Mouse (Mus musculus): ENCODE measurements around the gene Chst8. TPM values are rescaled to one million over a fixed set of nuclear protein-coding genes. Genes with fewer than 3 reads are reported as not detected.

Chst8 gene
- polyA plus RNA-seq, 1 experiment from 2014 or later: 9.2 TPM

- Histone ChIP-seq H3K4me1 (ENCODE audit: control insufficient read depth, insufficient read depth, low read depth, low read length) (no peaks in the 10 kb centered on the region), H3K4me2 (ENCODE audit: low read length) (no peak overlapping the region), H3K27me3 (replicated peaks; ENCODE audit: control insufficient read depth, insufficient read depth, low read length) (no peaks in the 10 kb centered on the region), H3K4me3 (ENCODE audit: low read length) (no peak overlapping the region), H3K36me3 (ENCODE audit: control insufficient read depth, insufficient read depth, low read length) (no peaks in the 10 kb centered on the region), H3K9me3 (ENCODE audit: control insufficient read depth, low read length) (no peaks in the 10 kb centered on the region), H3K9ac (ENCODE audit: low read depth, low read length) (no peak overlapping the region), H3K27ac (ENCODE audit: low read depth, low read length) (no peak overlapping the region)
- ATAC-seq: no peak
Measured at GRCm38 (mm10) chr7:34787171-34787570, 25.3 kb downstream of the Chst8 start.

GRCm38 (mm10) chr7:34785052-34785451 is 27.5 kb downstream of the Chst8 start:
- H3K9me3 ChIP-seq (ENCODE audit: control insufficient read depth, low read length): no peaks in the 10 kb centered on the region
- H3K27ac ChIP-seq (ENCODE audit: low read depth, low read length): no peak overlapping the region
- no peak for ATAC-seq
- no peak overlapping the region for H3K9ac ChIP-seq (ENCODE audit: low read depth, low read length)
- no peaks in the 10 kb centered on the region for H3K36me3 ChIP-seq (ENCODE audit: control insufficient read depth, insufficient read depth, low read length)
- no peaks in the 10 kb centered on the region for H3K4me1 ChIP-seq (ENCODE audit: control insufficient read depth, insufficient read depth, low read depth, low read length)
- H3K27me3 ChIP-seq (replicated peaks; ENCODE audit: control insufficient read depth, insufficient read depth, low read length): no peaks in the 10 kb centered on the region
- H3K4me3 ChIP-seq (ENCODE audit: low read length): no peak overlapping the region
- no peak overlapping the region for H3K4me2 ChIP-seq (ENCODE audit: low read length)
- 39% methylated on average over 6 of the region's 6 CpGs for WGBS

- Histone ChIP-seq H3K4me1 (ENCODE audit: control insufficient read depth, insufficient read depth, low read depth, low read length) (no peaks in the 10 kb centered on the region), H3K36me3 (ENCODE audit: control insufficient read depth, insufficient read depth, low read length) (no peaks in the 10 kb centered on the region), H3K4me3 (ENCODE audit: low read length) (no peak overlapping the region), H3K27me3 (replicated peaks; ENCODE audit: control insufficient read depth, insufficient read depth, low read length) (no peaks in the 10 kb centered on the region), H3K27ac (ENCODE audit: low read depth, low read length) (no peak overlapping the region), H3K9ac (ENCODE audit: low read depth, low read length) (no peak overlapping the region), H3K4me2 (ENCODE audit: low read length) (no peak overlapping the region), H3K9me3 (ENCODE audit: control insufficient read depth, low read length) (no peaks in the 10 kb centered on the region)
- ATAC-seq: no peak
- 56% methylated on average over 9 of the region's 9 CpGs for WGBS
Measured at GRCm38 (mm10) chr7:34784469-34784868, 28.0 kb downstream of the Chst8 start.

- no peak overlapping the region for H3K27ac ChIP-seq (ENCODE audit: low read depth, low read length)
- no peak for ATAC-seq
- no peaks in the 10 kb centered on the region for H3K27me3 ChIP-seq (replicated peaks; ENCODE audit: control insufficient read depth, insufficient read depth, low read length)
- H3K36me3 ChIP-seq (ENCODE audit: control insufficient read depth, insufficient read depth, low read length): no peaks in the 10 kb centered on the region
- H3K4me2 ChIP-seq (ENCODE audit: low read length): no peak overlapping the region
- H3K4me1 ChIP-seq (ENCODE audit: control insufficient read depth, insufficient read depth, low read depth, low read length): peaks cover 3% of the 10 kb centered on the region; the same call in 1 of the 2 replicates
- no peaks in the 10 kb centered on the region for H3K9me3 ChIP-seq (ENCODE audit: control insufficient read depth, low read length)
- no peak overlapping the region for H3K4me3 ChIP-seq (ENCODE audit: low read length)
- no peak overlapping the region for H3K9ac ChIP-seq (ENCODE audit: low read depth, low read length)
Measured at GRCm38 (mm10) chr7:34781988-34782387, 30.5 kb downstream of the Chst8 start.

- Histone ChIP-seq H3K27me3 (replicated peaks; ENCODE audit: control insufficient read depth, insufficient read depth, low read length) (no peaks in the 10 kb centered on the region), H3K4me2 (ENCODE audit: low read length) (no peak overlapping the region), H3K9me3 (ENCODE audit: control insufficient read depth, low read length) (no peaks in the 10 kb centered on the region), H3K9ac (ENCODE audit: low read depth, low read length) (no peak overlapping the region), H3K4me1 (ENCODE audit: control insufficient read depth, insufficient read depth, low read depth, low read length) (peaks cover 3% of the 10 kb centered on the region; the same call in 1 of the 2 replicates), H3K36me3 (ENCODE audit: control insufficient read depth, insufficient read depth, low read length) (no peaks in the 10 kb centered on the region), H3K27ac (ENCODE audit: low read depth, low read length) (no peak overlapping the region), H3K4me3 (ENCODE audit: low read length) (no peak overlapping the region)
- 94% methylated on average over 2 of the region's 2 CpGs for WGBS
- no peak for ATAC-seq
Measured at GRCm38 (mm10) chr7:34781217-34781616, 31.3 kb downstream of the Chst8 start.

- no peaks in the 10 kb centered on the region for H3K9me3 ChIP-seq (ENCODE audit: control insufficient read depth, low read length)
- 12% methylated on average over 9 of the region's 9 CpGs for WGBS
- no peaks in the 10 kb centered on the region for H3K27me3 ChIP-seq (replicated peaks; ENCODE audit: control insufficient read depth, insufficient read depth, low read length)
- H3K36me3 ChIP-seq (ENCODE audit: control insufficient read depth, insufficient read depth, low read length): no peaks in the 10 kb centered on the region
- no peak overlapping the region for H3K4me3 ChIP-seq (ENCODE audit: low read length)
- H3K27ac ChIP-seq (ENCODE audit: low read depth, low read length): no peak overlapping the region
- no peak overlapping the region for H3K9ac ChIP-seq (ENCODE audit: low read depth, low read length)
- peaks cover 11% of the 10 kb centered on the region for H3K4me1 ChIP-seq (ENCODE audit: control insufficient read depth, insufficient read depth, low read depth, low read length)
- peak overlapping the region; percentile 13; the same call in 1 of the 2 replicates for H3K4me2 ChIP-seq (ENCODE audit: low read length)
- ATAC-seq: peak; percentile 64
Measured at GRCm38 (mm10) chr7:34778426-34778825, 34.1 kb downstream of the Chst8 start.

GRCm38 (mm10) chr7:34775659-34776058 is 36.9 kb downstream of the Chst8 start:
- WGBS: 50% methylated on average over 12 of the region's 12 CpGs

GRCm38 (mm10) chr7:34774947-34775346 is 37.6 kb downstream of the Chst8 start:
- Histone ChIP-seq H3K4me3 (ENCODE audit: low read length) (no peak overlapping the region), H3K27me3 (replicated peaks; ENCODE audit: control insufficient read depth, insufficient read depth, low read length) (no peaks in the 10 kb centered on the region), H3K36me3 (ENCODE audit: control insufficient read depth, insufficient read depth, low read length) (no peaks in the 10 kb centered on the region), H3K4me1 (ENCODE audit: control insufficient read depth, insufficient read depth, low read depth, low read length) (peaks cover 11% of the 10 kb centered on the region), H3K4me2 (ENCODE audit: low read length) (no peak overlapping the region), H3K9me3 (ENCODE audit: control insufficient read depth, low read length) (no peaks in the 10 kb centered on the region), H3K27ac (ENCODE audit: low read depth, low read length) (0 out of 2 replicates have a peak overlapping the region, but pooled peaks have one; percentile 10), H3K9ac (ENCODE audit: low read depth, low read length) (no peak overlapping the region)
- WGBS: 78% methylated on average over 4 of the region's 4 CpGs
- no peak for ATAC-seq

More at GRCm38 (mm10) chr7:34775659-34776058, 36.9 kb downstream of the Chst8 start:
- no peaks in the 10 kb centered on the region for H3K27me3 ChIP-seq (replicated peaks; ENCODE audit: control insufficient read depth, insufficient read depth, low read length)
- no peak overlapping the region for H3K4me2 ChIP-seq (ENCODE audit: low read length)
- no peak overlapping the region for H3K27ac ChIP-seq (ENCODE audit: low read depth, low read length)
- H3K4me3 ChIP-seq (ENCODE audit: low read length): no peak overlapping the region
- H3K9me3 ChIP-seq (ENCODE audit: control insufficient read depth, low read length): no peaks in the 10 kb centered on the region
- H3K9ac ChIP-seq (ENCODE audit: low read depth, low read length): no peak overlapping the region
- H3K4me1 ChIP-seq (ENCODE audit: control insufficient read depth, insufficient read depth, low read depth, low read length): peaks cover 11% of the 10 kb centered on the region
- 0 out of 2 replicates have a peak, but pooled peaks have one; percentile 21 for ATAC-seq
- no peaks in the 10 kb centered on the region for H3K36me3 ChIP-seq (ENCODE audit: control insufficient read depth, insufficient read depth, low read length)

GRCm38 (mm10) chr7:34774020-34774419 is 38.5 kb downstream of the Chst8 start:
- peak overlapping the region; percentile 32 for H3K4me2 ChIP-seq (ENCODE audit: low read length)
- no peaks in the 10 kb centered on the region for H3K36me3 ChIP-seq (ENCODE audit: control insufficient read depth, insufficient read depth, low read length)
- no peak for ATAC-seq
- H3K27me3 ChIP-seq (replicated peaks; ENCODE audit: control insufficient read depth, insufficient read depth, low read length): no peaks in the 10 kb centered on the region
- H3K4me3 ChIP-seq (ENCODE audit: low read length): no peak overlapping the region
- H3K27ac ChIP-seq (ENCODE audit: low read depth, low read length): no peak overlapping the region
- H3K9me3 ChIP-seq (ENCODE audit: control insufficient read depth, low read length): no peaks in the 10 kb centered on the region
- no peak overlapping the region for H3K9ac ChIP-seq (ENCODE audit: low read depth, low read length)
- WGBS: 15% methylated on average over 13 of the region's 13 CpGs
- H3K4me1 ChIP-seq (ENCODE audit: control insufficient read depth, insufficient read depth, low read depth, low read length): peaks cover 13% of the 10 kb centered on the region

GRCm38 (mm10) chr7:34773309-34773708 is 39.2 kb downstream of the Chst8 start:
- Histone ChIP-seq H3K4me1 (ENCODE audit: control insufficient read depth, insufficient read depth, low read depth, low read length) (peaks cover 10% of the 10 kb centered on the region), H3K36me3 (ENCODE audit: control insufficient read depth, insufficient read depth, low read length) (no peaks in the 10 kb centered on the region), H3K27me3 (replicated peaks; ENCODE audit: control insufficient read depth, insufficient read depth, low read length) (no peaks in the 10 kb centered on the region), H3K27ac (ENCODE audit: low read depth, low read length) (no peak overlapping the region), H3K4me2 (ENCODE audit: low read length) (peak overlapping the region; percentile 32; the same call in 1 of the 2 replicates), H3K4me3 (ENCODE audit: low read length) (no peak overlapping the region), H3K9me3 (ENCODE audit: control insufficient read depth, low read length) (no peaks in the 10 kb centered on the region), H3K9ac (ENCODE audit: low read depth, low read length) (no peak overlapping the region)
- WGBS: 33% methylated on average over 5 of the region's 5 CpGs
- ATAC-seq: no peak; the same call in 1 of the 2 replicates

Measured in hindbrain, embryonic 16.5 days (tissue).